Mouse (Mus musculus): ENCODE data around the gene Jarid2.

- TF ChIP-seq CHD2 (IDR thresholded peaks at IDR 0.05; ENCODE audit: low read depth, low read length), result no peak
- no peak for TF ChIP-seq ZNF384 (IDR thresholded peaks at IDR 0.05; ENCODE audit: low read depth, low read length)
- TF ChIP-seq MAFK (IDR thresholded peaks at IDR 0.05; ENCODE audit: insufficient read depth, low read depth, low read length), result no peak
- no peak for TF ChIP-seq ZC3H11A (IDR thresholded peaks at IDR 0.05; ENCODE audit: borderline replicate concordance, low read depth, low read length)
- TF ChIP-seq HCFC1 (IDR thresholded peaks at IDR 0.05; ENCODE audit: borderline replicate concordance, insufficient read depth, low read length), result no peak
Observed at GRCm38 (mm10) chr13:44753206-44753605, 23.9 kb downstream of the Jarid2 start.

All from ES-E14 (cell line).